Mouse (Mus musculus): ENCODE data around the gene Cenpj. TPM values are rescaled to one million over a fixed set of nuclear protein-coding genes. Genes with fewer than 3 reads are reported as not detected.

Gene Cenpj
- polyA plus RNA-seq, 1 experiment from 2014 or later: 9.3 TPM

DNA sequence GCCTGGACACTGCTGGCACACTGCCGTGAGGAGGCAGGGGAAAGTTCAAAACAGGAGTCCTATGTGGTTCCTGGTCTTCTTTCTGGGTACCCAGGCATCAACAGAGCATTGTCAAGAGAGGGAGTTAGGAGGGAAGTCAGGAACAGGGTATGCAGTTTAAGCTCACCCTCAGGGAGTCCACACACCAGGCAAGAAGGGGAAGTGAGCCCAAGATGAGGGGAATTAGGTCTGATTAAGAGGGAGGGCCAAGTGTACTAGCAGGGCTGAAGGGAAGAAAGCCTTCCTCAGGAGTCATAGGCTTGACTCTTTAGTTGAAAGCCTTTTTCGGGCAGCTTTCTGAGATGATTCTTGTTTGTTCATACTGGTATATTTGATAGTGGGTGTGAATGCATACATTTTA, 60.5 kb downstream of the Cenpj start:
- no peaks in the 10 kb centered on the region for H3K36me3 ChIP-seq (ENCODE audit: control insufficient read depth, insufficient read depth, low read length)
- ATAC-seq (replicated peaks; ENCODE audit: insufficient number of reproducible peaks, low FRiP score, low TSS enrichment): no peak
- WGBS (ENCODE audit: insufficient replicate concordance): 87% methylated on average over 2 of the region's 2 CpGs
- H3K4me3 ChIP-seq (ENCODE audit: low read depth, low read length): no peak overlapping the region
- H3K4me1 ChIP-seq (ENCODE audit: control insufficient read depth, insufficient read depth, low read length): no peaks in the 10 kb centered on the region
- no peaks in the 10 kb centered on the region for H3K9me3 ChIP-seq (replicated peaks; ENCODE audit: control insufficient read depth, low read length)
- H3K27ac ChIP-seq (ENCODE audit: low read depth, low read length): no peak overlapping the region
- no peak overlapping the region for H3K4me2 ChIP-seq
- no peak overlapping the region for H3K9ac ChIP-seq (ENCODE audit: low read depth, low read length)
- H3K27me3 ChIP-seq (ENCODE audit: control insufficient read depth, insufficient read depth, low read length): no peaks in the 10 kb centered on the region

DNA sequence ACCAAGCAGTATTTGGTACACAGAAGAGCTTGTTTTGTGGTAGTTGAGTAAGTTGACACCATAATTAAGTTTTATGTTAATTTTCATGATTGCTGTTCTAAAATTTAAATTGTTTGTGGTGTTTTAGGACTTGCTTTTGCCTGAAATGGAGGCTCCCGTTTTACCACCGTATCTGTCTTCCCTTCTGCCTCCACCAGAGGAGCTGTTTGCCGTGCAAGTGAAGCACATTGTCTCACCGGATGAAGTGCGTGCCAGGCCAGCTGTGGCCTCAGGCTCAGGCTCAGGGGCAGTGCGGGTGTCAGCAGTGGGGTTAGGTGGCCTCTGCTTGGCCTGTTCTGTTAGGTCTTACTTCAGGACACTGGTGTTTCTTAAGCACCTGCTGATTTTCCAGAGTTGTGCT, 63.1 kb downstream of the Cenpj start:
- Histone ChIP-seq H3K4me3 (ENCODE audit: low read depth, low read length) (no peak overlapping the region), H3K27me3 (ENCODE audit: control insufficient read depth, insufficient read depth, low read length) (no peaks in the 10 kb centered on the region), H3K27ac (ENCODE audit: low read depth, low read length) (no peak overlapping the region), H3K4me2 (no peak overlapping the region), H3K4me1 (ENCODE audit: control insufficient read depth, insufficient read depth, low read length) (no peaks in the 10 kb centered on the region), H3K9me3 (replicated peaks; ENCODE audit: control insufficient read depth, low read length) (no peaks in the 10 kb centered on the region), H3K9ac (ENCODE audit: low read depth, low read length) (no peak overlapping the region), H3K36me3 (ENCODE audit: control insufficient read depth, insufficient read depth, low read length) (no peaks in the 10 kb centered on the region)
- ATAC-seq (replicated peaks; ENCODE audit: insufficient number of reproducible peaks, low FRiP score, low TSS enrichment): no peak
- 18% methylated on average over 6 of the region's 6 CpGs for WGBS (ENCODE audit: insufficient replicate concordance)

DNA sequence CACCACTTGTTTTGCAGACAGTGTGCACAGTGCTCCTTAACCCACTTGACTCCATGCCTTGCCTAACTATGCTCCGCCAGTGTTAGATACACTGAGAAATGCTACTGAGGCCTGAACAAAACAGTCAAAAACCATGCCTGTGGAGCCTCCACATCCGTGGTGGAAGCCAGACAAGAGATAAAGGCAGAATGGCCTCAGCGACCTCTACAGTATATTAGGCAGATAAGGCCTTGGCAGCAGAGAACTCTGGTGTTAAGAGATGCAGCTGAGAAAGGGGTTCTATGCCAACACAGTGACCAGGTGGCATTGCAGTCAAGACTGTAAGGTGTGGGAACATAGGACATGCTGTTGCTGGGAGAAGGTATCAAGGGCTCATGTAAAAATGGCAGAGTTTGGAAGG, 68.5 kb downstream of the Cenpj start:
- Histone ChIP-seq H3K27ac (ENCODE audit: low read depth, low read length) (no peak overlapping the region), H3K27me3 (ENCODE audit: control insufficient read depth, insufficient read depth, low read length) (no peaks in the 10 kb centered on the region), H3K4me2 (no peak overlapping the region), H3K9ac (ENCODE audit: low read depth, low read length) (no peak overlapping the region), H3K9me3 (replicated peaks; ENCODE audit: control insufficient read depth, low read length) (no peaks in the 10 kb centered on the region), H3K4me3 (ENCODE audit: low read depth, low read length) (no peak overlapping the region), H3K4me1 (ENCODE audit: control insufficient read depth, insufficient read depth, low read length) (no peaks in the 10 kb centered on the region), H3K36me3 (ENCODE audit: control insufficient read depth, insufficient read depth, low read length) (no peaks in the 10 kb centered on the region)
- ATAC-seq (replicated peaks; ENCODE audit: insufficient number of reproducible peaks, low FRiP score, low TSS enrichment): no peak
- WGBS (ENCODE audit: insufficient replicate concordance): 45% methylated on average over 3 of the region's 3 CpGs

DNA sequence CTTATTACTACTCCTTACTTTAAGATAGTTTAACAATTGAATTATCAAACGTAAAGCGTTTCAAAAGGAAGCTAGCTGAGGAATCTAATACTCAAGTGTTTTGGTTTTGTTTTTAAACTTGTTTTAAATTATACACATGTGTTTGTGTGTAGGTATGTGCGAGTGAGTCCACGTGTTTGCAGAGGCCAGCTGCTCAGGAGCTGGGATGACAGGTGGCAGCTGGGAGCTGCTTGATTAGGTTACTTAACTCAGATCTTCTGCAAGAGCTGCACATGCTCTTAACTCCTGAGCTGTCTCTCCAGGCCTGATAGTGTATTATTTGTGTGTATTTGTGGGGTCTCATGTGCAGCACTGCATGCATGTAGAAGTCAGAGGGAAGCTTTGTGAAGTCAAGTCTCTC, 72.8 kb downstream of the Cenpj start:
- Histone ChIP-seq H3K4me2 (no peak overlapping the region), H3K36me3 (ENCODE audit: control insufficient read depth, insufficient read depth, low read length) (no peaks in the 10 kb centered on the region), H3K9ac (ENCODE audit: low read depth, low read length) (no peak overlapping the region), H3K4me1 (ENCODE audit: control insufficient read depth, insufficient read depth, low read length) (no peaks in the 10 kb centered on the region), H3K27ac (ENCODE audit: low read depth, low read length) (no peak overlapping the region), H3K4me3 (ENCODE audit: low read depth, low read length) (no peak overlapping the region), H3K27me3 (ENCODE audit: control insufficient read depth, insufficient read depth, low read length) (no peaks in the 10 kb centered on the region), H3K9me3 (replicated peaks; ENCODE audit: control insufficient read depth, low read length) (no peaks in the 10 kb centered on the region)
- no peak for ATAC-seq (replicated peaks; ENCODE audit: insufficient number of reproducible peaks, low FRiP score, low TSS enrichment)
- 76% methylated on average over 4 of the region's 4 CpGs for WGBS (ENCODE audit: insufficient replicate concordance)

DNA sequence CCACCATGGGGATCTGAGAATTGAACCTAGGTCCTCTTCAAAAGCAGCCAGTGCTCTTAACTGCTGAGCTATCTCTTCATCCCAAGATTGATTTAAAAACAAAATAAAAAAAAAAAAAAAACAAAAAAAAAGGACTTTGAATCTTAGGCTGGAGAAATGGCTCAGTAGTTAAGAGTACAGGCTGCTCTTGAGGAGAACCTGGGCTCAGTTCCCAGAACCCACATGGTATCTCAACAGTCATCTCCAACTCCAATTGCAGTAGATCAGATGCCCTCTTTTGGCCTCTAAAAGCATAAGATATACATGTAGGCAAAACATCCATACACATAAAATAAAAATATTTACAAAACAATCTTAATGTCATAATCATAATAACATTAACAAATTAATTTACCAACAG, 85.4 kb downstream of the Cenpj start:
- Histone ChIP-seq H3K9me3 (replicated peaks; ENCODE audit: control insufficient read depth, low read length) (no peaks in the 10 kb centered on the region), H3K9ac (ENCODE audit: low read depth, low read length) (no peak overlapping the region), H3K4me2 (no peak overlapping the region), H3K27ac (ENCODE audit: low read depth, low read length) (no peak overlapping the region), H3K27me3 (ENCODE audit: control insufficient read depth, insufficient read depth, low read length) (no peaks in the 10 kb centered on the region), H3K36me3 (ENCODE audit: control insufficient read depth, insufficient read depth, low read length) (no peaks in the 10 kb centered on the region), H3K4me3 (ENCODE audit: low read depth, low read length) (no peak overlapping the region), H3K4me1 (ENCODE audit: control insufficient read depth, insufficient read depth, low read length) (no peaks in the 10 kb centered on the region)
- no peak for ATAC-seq (replicated peaks; ENCODE audit: insufficient number of reproducible peaks, low FRiP score, low TSS enrichment)

Other genes with a start within 250 kb of the Cenpj start
- gene Atp12a, start 210.4 kb downstream of the Cenpj start, polyA plus RNA-seq (2014; fragmentation: Nextera tagmentation; extraction: Ambion mirVana): not detected in 2 replicates
- 3.2 and 4.8 TPM in 2 replicates for gene Rnf17, start 172.8 kb downstream of the Cenpj start, polyA plus RNA-seq (2014; fragmentation: Nextera tagmentation; extraction: Ambion mirVana)
- gene Parp4, start 194 bp upstream of the Cenpj start, polyA plus RNA-seq (2014; fragmentation: Nextera tagmentation; extraction: Ambion mirVana): 8.9 and 12.6 TPM in 2 replicates
- 28.0 and 34.9 TPM in 2 replicates for gene Mphosph8, start 92.8 kb upstream of the Cenpj start, polyA plus RNA-seq (2014; fragmentation: Nextera tagmentation; extraction: Ambion mirVana)
- 33.7 and 36.7 TPM in 2 replicates for gene Pspc1, start 202.9 kb upstream of the Cenpj start, polyA plus RNA-seq (2014; fragmentation: Nextera tagmentation; extraction: Ambion mirVana)
- gene Zmym5, start 236.3 kb upstream of the Cenpj start, polyA plus RNA-seq (2014; fragmentation: Nextera tagmentation; extraction: Ambion mirVana): 17.4 and 18.3 TPM in 2 replicates